Mouse (Mus musculus): Measurements from ENCODE around the gene Chrna9. TPM values are rescaled to one million over a fixed set of nuclear protein-coding genes. Genes with fewer than 3 reads are reported as not detected.
"Not testable (repeated sequence)": the region's sequence is repeated elsewhere in the genome, so short reads cannot be mapped to it uniquely, and the experiment has no call there.

Gene Chrna9
- total RNA-seq, 2 experiments from 2014 or later, result not detected

DNA sequence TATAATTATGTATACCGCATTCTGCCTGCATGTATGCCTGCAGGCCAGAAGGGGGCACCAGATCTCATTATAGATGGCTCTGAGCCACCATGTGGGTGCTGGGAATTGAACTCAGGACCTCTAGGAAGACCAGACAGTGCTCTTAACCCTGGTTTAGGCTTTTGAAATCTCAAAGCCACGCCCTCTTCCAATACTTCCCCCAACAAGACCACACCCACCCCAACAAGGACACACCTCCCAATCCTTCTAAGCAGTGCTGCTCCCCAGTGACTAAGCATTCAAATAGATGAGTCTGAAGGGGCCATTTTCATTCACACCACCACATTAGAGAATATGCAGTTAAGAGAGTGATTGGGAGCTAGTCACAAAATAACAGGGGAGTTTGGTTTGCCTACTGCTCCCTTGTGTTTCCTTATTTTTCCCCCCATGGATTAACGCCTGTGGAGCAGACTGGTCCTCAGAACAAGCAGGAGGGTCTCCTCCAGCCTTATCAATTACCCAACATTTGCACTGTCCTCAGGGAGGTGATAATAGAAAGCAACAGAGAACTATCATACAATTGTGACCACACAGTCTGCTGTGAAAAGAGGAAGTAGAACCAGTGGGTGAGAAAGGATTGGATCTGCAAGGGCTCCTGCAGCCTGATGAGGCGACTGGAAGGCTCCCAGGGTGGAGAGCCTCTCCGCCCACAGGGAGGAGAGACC is 25.3 kb downstream of the Chrna9 start:
- DNase-seq, result no peak

DNA sequence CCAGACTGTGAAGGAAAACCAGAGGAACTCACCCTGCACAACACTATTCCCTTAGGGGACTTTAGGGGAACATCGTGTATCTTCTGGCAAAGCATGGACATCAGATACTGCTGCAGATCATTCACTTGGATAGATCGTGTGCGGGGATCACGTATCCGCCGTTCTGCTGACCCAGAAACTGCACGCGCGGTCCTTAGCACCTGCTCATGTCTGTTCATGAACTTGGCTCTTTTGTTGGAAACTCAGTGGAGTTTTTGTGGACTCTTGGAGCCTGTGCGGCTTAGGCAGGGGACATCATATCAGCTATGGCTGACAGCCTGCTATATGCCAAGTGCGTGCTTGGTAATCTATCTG is 25.9 kb downstream of the Chrna9 start:
- DNase-seq, result no peak

DNA sequence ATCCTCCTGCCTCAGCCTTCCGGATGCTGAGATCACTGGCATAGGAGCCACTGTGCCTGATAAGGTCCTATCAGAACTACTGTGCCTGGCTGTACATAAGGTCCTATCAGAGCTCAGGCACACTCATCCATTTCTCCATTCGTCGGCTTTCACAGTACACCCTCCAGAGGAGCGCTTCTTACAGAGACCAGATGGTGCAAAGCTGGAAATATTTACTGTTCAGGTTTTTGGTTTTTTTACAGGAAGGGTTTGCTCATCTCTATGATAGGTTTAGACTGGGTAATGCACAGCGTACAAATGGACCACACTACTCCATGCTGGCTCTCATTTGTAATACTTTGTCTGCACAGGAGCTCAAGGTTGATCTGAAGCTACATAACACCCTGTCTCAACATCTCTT is 28.6 kb downstream of the Chrna9 start:
- DNase-seq, result no peak

DNA sequence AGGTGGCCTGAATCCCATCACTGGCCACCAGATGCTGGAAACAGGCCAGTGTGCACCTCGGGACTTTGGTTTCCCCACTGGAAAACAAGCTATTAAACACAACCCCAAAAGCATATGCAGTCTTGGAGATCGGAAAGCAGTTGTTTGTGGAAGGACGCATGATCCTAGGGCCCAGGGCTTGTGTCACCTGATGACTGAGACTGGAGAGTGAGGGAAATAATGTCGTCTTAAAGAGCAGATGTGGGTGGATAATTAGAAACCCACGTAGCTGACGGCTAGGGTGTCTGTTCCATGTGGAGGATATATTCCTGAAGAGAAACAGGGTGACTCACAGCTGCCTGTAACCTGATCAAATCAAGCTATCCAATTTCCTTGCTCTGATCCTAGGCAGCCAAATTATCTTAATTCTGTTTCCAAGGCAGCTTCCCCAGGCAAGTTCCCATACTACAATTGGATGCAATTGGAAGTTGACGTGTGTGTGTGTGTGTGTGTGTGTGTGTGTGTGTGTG is 31.1 kb downstream of the Chrna9 start:
- no peak for DNase-seq

DNA sequence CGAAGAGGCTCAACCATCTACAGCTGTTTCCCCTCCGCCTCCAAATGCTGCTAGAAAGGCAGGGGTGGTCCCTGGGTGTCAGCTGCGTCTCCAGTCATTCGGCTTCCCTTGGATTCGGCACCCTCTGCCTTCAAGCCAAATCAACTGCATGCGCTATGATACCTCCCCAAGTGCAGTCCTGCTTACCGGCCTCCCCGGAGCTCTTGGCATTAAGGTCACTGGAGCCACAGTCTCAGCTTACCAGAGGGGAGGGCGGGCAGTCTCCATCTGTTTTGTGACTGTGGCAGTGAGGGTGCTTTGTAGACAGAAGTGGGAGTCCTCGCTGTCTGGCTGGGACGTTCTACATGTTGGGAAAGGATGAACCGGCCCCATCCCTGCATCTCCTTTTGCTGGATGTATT is 32.4 kb downstream of the Chrna9 start:
- DNase-seq, result no peak

DNA sequence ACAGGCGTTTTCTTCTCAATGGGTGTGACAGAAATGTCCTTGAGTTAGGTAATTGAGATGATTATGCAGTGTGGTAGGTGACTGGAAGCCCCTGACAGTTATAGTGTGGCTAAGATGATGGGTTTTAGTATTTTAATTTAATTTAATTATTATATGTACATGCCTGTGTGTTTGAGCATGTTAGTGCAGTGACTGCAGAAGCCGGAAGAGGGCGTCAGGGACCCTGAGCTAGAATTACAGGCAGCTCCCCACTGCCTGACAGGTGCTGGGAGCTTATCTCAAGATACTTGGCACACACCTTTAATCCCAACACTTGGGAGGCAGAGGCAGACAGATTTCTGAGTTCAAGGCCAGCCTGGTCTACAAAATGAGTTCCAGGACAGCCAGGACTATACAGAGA is 33.3 kb downstream of the Chrna9 start:
- no peak for DNase-seq

DNA sequence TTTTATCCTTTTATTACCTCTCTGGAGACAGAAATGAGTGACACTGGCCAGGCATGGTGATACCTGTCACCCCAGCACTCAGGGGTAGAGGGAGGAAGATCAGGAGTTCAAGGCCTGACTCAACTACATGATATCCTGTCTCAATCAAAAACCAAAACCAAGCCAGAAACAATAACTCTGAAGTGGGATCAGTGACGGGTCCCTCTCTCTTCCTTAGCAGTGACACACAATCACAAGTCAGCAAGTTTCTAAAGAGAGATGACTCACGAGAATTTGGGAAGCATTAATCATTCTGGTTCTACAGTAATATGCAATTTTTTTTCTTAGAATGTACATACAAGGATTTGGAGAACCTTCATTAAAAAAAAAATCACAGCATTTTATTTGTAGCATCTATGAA is 38.5 kb downstream of the Chrna9 start:
- DNase-seq, result no peak

DNA sequence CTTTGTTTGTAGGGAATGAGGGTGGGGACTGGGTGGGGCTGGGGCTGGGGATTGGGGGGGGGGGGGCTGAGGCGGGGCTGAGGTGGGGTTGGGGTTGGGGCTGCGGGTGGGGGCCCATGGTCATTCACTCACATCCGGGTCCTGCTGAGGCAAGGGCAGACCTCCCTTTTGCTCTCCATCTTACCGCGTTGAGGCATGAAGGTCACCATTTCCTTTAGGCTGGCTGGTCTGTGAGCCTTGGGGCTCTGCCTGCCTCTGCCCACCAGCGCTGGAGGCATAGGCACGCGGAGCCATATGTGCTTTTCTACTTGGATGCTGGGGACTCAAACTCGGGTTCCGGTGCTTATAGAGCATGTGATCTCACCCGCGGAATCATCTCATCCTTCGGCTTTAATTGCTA is 41.0 kb downstream of the Chrna9 start:
- no peak for DNase-seq

DNA sequence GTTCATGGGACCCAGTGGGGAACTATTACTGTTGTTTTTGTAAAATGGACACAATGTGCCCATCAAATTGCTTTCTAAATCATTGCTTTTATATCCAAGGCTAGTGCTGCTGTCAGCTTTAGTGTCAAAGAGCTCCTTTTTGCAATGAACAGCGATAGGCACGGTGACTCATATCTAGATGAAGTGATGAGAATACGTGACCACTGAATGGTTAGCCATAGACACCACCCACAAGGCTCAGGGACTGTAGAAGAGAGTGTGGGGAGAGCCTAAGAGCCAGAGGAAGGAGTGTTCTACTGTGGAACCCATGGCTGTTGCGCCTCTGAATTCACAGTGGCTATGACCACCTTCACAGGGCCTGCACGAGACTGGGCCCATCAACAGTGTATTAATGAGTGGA is 51.7 kb downstream of the Chrna9 start:
- DNase-seq, result no peak

DNA sequence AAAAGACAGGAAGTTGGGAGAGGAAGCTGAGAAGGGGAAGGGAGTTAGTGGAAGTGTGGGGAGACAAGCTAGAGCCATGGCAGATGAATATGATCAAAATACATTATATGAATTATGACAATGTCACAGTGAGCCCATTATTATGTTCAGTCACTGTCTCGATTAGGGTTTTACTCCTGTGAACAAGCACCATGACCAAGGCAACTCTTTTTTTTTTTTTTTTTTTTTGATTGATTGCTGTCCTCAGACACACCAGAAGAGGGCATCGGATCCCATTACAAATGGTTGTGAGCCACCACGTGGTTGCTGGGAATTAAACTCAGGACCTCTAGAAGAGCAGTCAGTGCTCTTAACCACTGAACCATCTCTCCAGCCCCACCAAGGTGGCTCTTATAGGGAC is 52.3 kb downstream of the Chrna9 start:
- DNase-seq, result not testable (repeated sequence)

DNA sequence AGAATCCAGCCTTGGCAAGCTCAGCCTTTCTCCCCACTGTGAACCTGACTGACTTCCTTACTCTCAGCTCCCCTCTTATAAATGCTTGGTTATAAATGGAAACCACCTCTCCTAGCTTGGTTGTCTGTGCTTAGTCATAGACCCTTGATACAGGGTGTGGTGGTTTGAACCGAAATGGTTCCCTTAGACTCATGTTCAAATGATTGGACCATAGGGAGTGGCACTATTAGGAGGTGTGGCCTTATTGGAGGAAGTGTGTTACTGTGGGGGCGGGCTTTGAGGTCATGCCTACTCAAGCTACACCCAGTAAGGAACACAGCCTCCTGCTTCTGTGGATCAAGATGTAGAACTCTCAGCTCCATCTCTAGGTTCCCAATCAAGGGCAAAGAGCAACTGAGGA is 56.5 kb downstream of the Chrna9 start:
- no peak for DNase-seq

DNA sequence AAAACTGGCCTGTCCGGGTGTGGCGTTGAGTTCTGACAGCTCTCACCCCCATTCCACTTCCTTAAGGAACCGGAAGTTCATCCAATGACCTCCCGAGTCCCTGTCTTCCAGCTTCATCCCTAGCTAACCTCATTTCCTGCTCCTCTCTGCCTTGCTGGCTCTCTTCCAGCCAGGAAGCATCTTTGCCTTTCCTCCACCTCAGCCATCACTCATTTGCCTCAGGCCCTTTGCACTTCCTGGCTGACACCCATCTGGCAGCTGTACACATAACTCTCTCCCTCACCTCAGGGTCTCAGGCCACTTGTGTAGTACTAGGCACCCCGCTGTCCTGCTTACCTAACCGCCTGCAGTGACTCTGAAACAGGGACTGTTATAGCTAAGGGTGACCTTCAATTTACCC is 59.9 kb downstream of the Chrna9 start:
- no peak for DNase-seq

DNA sequence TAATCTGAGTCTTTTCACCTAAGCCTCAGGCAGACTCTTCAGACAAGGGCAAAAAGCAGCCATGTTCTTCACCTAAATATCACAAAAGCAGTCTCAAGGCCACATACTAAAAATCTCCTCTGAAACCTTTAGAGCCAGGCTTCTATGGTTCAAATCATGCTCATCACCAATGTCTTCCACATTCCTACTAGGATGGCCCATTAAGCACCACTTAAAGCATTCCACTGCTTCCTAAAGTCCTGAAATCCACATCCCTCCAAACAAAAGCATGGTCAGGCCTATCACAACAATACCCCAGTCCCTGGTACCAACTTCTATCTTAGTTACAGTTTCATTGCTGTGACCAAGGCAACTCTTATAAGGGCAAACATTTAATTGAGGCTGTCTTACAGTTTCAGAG is 63.1 kb downstream of the Chrna9 start:
- no peak for DNase-seq

DNA sequence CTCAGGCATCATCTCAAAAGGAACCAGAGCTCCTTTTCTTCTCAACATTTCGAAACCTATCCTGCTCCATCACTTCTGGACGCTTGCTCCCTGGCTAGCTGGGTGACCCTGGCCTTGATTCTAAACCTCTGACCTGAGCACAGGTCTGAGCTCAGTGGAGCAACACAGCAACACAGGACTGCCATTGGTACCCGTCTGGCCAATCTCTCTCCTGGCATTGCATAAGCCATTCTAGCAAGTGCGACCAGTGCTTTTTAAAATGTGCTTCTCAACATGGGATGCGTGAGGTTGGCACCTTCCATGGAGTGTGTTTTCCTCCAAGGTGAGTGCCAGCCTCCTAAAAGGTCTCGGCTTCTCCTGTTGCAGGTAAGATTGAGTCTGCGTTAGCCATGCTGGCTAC is 64.4 kb downstream of the Chrna9 start:
- no peak for DNase-seq

DNA sequence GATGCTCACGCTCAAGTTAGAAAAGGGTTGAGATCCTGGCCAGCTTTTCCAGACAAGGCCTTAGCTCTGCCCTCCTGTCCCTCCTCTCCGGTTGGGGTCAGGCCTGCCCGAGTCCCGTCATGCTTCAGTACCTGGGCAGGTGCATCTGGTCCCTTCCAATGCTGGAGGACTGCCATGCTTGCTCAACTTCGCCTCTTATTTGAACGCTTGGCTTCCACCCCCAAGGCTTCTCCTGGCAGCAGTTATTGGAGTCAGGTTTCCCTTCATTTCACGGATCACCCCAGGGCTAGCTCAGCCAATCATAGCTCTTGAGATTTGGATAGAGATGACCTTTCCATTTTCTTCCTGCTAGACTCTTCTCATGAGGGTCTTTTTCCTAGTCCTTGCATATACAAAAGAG is 65.4 kb downstream of the Chrna9 start:
- DNase-seq, result no peak

DNA sequence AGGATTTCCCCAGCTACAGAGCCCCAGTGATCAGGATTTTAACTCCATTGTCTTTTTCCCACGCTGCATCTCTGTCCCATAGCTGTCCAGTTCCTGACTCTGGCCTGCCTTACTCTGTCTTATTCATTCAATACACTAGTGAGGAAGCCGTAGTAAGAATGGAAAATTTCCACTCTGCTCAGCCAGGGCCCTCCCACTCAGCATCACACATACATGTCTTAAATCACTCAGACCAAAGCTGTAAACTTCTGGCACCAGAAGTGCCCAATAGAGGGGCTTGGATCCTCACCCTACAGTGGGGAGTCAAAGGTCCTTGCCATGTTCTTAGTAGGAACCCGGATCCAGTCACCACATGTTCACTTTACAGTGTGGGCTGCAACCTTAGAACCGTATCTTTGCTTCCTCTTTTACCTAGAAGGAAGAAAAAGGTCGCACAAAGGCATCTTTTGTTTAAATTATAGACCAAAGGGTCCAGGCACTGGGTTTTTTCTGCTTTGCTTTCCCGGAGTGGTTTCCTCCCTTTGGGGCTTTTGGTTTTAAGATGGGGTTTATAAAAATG is 65.9 kb downstream of the Chrna9 start:
- DNase-seq, result no peak

DNA sequence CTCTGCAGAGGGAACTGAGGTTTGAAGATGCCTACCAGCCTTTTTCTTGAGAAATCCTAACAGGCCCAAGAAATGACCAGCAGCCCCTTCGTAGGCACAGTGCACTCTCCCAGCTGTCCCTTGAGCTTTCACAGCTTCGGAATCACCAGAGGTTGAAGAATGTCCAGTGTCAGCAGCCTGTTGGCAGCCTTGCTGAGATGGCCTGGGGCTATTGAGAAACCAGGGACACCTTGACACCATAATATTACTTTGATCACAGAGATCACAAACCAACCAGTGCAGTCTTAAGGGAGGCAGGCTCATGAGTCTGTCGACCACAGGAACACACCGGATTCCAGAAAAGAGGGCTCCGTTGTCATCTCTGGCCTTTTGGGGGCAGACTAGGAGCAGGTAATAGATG is 66.5 kb downstream of the Chrna9 start:
- no peak for DNase-seq

DNA sequence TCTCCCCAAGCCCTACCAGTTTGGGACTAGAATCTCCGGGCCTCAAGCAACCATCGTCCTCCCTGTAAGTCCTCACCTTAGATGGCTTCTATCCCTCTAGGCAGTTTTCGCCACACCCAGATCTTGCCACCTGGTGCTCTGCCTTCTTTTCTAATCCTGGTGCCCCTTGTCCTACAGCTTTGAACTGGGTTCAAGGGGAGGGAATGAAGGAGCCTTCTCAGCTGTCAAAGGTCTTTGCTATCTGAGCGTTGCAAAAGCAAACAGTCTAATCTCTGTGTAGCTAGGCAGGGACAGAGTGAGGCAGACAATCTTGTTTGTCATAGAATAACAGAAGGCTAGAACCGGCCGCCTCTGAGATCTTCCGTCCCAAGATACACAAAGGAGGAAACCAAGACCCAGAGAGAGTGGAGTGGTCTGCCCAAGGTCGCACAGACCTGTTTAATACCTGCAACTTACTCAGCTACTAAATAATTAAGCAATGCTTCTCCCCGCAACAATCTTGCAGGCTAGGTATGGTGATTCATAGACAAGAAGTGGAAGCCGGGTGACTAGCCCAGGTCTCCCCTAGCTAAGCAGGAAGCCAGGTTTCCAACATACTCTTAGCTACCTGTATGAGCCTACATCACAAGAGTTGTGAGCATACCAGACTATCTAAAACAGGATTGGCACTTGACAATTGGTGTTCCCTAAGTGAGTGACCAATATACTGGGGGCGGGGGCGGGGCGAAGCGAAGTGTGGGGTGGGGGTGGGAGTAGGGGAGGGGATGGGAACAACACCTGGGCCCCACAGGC is 69.6 kb downstream of the Chrna9 start, which contains the start of gene 9130230L23Rik:
Gene 9130230L23Rik (minus strand): TSS at position 152 of the 792 bp plus-strand sequence.
- DNase-seq, result no peak

DNA sequence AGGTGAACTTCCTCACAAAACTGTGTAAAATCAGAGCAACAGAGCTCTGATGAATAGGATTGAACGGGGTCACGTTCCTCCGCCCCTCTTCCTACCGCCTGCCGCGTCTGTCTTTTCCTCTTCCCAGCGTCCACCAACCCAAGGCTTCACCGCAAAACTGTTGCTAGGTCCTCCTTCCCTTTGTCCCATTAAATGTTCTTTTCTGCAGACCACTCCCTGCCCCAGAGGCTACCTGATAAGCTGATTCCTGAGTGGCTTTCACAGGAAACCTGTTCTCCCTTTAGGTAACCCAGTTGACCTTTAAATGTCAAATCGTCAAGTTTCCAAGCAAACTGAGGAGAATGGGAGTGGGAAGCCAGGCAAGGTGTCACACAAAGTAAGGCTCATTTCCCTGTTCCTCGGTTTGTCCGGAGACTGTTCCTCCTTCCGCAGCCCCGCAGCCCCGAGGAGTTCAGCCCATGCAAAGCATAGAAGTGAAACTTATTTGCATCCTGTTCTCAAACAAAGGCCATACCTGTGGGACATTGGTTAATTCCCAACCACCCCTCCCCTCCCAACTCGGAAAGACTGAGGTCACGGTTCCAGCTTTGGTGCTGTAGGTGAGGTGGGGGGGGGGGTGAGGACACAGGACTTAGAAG is 70.4 kb downstream of the Chrna9 start:
- DNase-seq, result no peak

DNA sequence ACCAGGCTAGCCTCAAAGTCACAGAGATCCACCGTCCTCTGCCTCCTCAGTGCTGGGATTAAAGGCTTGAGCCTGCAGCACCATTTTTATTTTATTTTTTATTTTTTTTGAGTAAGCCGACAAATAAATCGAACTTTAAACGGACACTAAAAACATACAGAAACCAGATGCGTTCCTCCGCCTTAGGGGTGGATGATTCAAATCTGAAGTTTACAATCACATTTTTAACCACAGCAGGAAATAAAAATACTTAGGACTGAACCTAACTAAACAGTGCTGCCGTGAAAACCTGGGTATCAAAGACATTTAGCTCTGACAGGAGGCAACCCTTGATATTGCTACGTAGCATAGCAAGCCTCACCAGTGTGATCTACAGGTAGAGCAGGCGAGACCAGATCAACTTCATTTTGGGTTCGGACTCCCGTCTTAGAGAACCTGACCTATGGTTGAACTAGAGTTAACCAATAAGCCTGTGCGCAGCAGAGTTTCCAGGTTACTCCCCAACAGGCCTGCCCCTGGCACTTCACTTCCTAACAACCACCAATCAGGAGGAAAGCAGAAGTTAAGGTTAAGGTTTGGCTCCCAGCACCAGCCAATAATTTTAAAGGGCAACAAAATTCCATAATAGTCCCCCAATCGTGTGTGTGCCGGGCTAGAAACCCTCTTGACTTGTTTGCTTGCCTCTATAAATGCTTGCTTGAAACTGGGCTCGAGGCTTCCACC is 73.7 kb downstream of the Chrna9 start:
- DNase-seq, result no peak

DNA sequence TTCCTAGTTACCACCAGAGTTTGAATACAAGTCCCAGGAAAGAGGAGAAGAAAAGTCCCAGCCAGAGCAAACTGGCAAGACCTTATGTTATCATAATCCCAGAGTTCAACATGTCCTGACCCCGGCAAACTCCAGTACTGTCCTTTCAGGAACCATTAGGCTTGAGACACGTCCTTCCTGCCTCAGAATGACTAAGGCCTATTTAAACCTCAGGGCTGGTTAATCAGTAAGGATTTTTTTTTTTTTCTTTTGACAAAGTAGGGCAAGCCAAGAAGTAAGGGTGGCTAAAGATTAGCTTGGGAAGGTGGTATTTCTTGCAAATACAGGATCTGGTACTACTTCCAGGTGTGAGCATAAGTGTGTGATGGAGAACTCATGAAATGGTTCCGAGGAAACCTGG is 79.3 kb downstream of the Chrna9 start:
- DNase-seq, result no peak

DNA sequence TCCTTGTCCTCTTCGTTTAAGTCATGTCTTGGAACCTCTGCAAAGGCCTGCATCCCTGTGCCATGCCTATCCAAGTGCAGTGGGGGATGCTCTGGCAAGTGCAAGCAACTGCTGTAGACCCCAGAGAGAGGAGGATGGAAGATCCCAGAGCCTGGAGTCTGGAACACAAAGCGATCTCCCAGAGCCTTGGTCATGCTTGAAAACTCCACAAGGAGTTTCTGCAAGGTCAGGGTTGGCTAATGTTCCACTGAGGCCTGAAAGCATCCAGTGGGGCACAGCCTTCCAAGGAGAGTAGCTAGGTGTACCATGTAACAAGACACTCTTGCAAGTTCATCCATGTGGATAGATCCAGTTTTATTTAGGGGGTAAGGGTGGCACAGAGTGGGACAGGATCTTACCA is 79.7 kb downstream of the Chrna9 start:
- DNase-seq, result no peak

Measured in layer of hippocampus, postnatal 36 days (tissue).